Mouse (Mus musculus) Muller cell, postnatal 12 days (primary cell): ENCODE data around the gene Ddx6.
A peak's percentile ranks its signal among the peaks of the same experiment; 100 is the strongest.
"Not testable (repeated sequence)": the region's sequence is repeated elsewhere in the genome, so short reads cannot be mapped to it uniquely, and the experiment has no call there.

Experiments
- DNase-seq: peaks from one replicate; pipeline ENCODE4 v3.0.0-alpha.2; 2015; ENCODE audit errors: inconsistent ontology term

The Ddx6 gene

DNA sequence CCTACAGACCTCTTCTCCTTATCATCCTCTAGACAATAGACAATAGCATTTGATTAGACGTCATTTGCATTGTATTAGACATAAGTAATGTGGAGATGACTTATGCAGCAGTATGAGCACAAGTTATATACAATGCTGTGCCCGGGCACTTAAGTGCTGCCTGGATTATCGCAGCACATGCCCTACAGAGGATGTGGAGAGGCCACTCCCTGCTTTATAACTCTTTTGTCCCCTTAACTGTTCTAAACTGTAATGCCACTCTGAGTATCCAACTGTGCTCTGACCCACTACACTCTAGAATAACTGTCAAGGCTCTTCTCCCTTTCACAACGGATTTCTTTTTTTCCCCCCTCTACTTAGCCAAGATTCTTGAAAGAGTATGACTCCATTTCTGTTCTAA lies 10.8 kb upstream of the Ddx6 start:
- DNase-seq: no peak

DNA sequence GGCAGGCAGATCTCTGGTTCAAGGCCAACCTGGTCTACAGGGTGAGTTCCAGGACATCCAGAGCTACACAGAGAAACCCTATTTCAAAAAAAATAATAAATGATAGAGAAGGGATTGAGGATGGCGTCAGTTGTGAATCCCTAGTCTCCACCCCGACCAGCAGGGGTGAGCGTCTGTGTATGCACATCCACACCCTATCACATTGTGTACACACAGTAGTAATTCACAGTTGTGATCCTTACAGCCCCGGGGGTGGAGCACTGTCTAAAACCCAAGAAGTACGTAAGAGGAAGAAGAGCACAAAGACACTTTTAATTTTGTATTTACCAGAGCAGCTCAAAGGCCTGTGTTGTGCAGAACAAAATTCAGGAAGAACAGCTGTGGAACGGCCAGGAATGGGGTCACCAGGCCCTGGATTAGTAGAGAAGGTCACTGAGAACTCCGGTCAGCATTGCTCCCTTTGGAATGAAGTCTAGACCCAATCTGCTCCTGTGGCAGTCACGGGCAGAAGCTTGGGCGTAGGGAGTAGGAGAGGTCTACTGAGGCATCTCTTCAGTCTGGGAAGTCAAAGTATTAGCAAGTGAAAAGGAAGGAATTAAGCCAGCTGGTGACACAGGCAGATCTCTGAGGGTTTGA lies 9.7 kb upstream of the Ddx6 start:
- DNase-seq: no peak

- no peak for DNase-seq
Measured at GRCm38 (mm10) chr9:44595537-44595930, 9.2 kb upstream of the Ddx6 start.

GRCm38 (mm10) chr9:44597742-44598141 lies 7.0 kb upstream of the Ddx6 start:
- DNase-seq: no peak

DNA sequence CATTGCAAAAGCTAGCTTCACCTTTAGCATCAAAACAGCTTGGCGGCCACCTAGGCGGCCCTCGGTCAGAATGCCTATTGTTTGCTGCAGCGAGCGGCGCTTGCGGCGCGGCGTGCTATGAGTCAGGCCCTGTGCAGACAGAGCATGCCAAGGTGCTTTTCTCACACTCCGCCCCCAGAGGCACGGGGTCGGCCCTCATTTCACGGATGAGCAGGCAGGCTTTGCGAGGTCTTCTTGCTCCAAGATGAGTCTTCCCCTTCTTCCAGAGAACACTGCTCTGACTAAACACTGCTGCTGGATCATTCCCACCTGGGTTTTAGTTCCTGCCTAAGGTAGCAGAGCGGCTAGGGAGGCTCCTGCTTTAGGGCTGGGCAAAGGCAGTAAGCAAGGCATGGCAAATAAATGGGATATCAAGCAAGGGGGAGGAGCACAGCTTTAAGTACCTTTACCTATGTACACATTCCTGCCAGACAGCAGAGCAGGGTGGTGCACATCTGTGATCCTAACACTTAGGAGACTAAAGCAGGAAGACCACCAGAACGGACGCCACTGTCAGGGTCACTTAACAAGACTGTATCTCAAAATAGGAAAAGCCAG lies 5.7 kb upstream of the Ddx6 start:
- peak; percentile 92 for DNase-seq

GRCm38 (mm10) chr9:44599616-44600015 lies 5.1 kb upstream of the Ddx6 start:
- no peak for DNase-seq

- DNase-seq: no peak
Measured at GRCm38 (mm10) chr9:44600801-44601200, 3.9 kb upstream of the Ddx6 start.

- no peak for DNase-seq
Measured at GRCm38 (mm10) chr9:44602766-44603165, 1.9 kb upstream of the Ddx6 start.

DNA sequence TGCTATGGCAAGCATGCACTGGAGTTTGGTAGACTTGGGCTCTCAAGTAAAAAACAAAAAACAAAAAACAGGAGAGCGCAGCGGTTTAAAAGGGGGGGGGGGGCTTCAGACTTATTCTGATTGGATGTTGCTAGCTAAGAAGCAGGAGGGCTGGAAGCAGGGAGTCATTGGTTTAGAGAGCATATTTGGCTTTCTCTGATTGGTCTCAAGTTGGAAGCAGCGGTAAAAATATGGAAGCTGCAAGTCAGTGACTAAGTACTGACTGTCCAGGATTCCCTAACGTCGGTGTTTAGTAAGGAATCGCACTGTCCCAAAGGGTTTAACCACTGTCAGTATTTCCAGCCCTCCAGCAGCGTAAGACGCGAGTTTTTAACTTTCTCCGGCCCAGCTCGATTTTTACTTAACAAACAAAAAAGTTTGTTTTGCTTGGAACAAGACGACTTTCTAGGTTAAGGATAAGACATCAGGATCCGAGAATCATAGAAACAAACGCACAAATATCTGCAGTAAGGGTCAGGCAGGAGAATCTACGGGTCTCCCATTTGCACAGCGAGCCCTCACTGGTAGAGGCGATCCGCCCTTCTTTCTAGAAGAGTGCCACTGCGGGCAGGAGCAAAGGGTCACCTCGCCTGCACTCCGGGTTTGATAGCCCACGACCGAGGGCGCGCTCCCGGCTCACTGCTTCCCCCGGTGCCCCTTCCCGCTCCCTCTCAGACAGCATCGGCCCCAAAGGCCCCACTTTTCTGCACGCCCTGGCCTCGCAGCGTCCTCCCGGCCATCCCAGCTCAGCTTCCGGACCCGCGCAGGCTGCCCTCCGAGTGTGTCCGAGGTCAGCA lies 1.0 kb upstream of the Ddx6 start:
- peak; percentile 89 for DNase-seq

- DNase-seq: peak; percentile 91
Measured at GRCm38 (mm10) chr9:44604290-44604778, 358 bp upstream of the Ddx6 start.

DNA sequence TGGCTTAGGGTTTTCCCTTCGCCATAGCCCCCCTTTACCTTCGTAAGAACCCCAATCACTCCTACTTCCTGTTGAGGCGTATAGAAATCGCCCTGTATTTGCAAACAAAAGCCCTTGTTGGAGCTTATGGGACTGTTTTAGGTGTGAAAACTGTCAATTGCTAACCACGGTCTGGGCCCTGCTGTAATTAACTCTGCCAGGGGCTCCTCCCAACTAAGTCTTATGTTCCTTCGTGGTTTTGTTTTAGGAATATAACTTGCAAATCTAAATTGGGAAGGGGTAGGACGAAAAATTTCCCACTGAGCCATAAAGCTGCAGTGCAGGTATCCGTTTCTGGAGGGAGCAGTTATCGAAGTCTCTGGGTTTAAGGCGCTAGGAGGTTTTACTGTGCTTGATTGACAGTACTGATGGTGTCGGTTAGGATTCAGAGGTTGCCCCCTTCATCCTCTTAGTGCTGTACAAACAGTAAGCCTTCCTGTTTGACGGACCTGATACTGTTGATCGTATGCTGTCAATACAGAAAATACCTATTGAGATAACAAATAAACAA lies 999 bp downstream of the Ddx6 start:
- no peak for DNase-seq

GRCm38 (mm10) chr9:44606646-44607045 lies 2.0 kb downstream of the Ddx6 start:
- DNase-seq: no peak

GRCm38 (mm10) chr9:44607306-44607705 lies 2.6 kb downstream of the Ddx6 start:
- no peak for DNase-seq

GRCm38 (mm10) chr9:44610371-44610770 lies 5.7 kb downstream of the Ddx6 start:
- DNase-seq: no peak

- DNase-seq: not testable (repeated sequence)
Measured at GRCm38 (mm10) chr9:44613081-44613480, 8.4 kb downstream of the Ddx6 start.

- DNase-seq: no peak
Measured at GRCm38 (mm10) chr9:44621114-44621513, 16.4 kb downstream of the Ddx6 start.

GRCm38 (mm10) chr9:44624390-44624789 lies 19.7 kb downstream of the Ddx6 start:
- no peak for DNase-seq

DNA sequence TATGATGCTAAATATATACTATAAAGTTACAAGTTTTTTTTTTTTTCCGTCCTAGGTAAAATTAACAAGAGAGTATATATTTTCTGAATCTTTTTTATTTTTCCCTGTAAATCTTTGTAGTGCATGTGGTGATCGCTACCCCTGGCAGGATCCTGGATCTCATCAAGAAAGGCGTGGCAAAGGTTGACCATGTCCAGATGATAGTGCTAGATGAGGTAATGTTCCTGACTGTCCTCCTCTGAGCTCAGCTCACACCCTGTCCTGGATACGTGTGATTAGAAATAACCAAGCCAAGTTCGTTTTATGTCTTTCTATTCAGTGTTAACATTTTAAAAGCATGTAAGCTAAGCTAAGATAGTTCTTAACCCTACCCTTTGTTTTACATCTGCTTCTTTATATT lies 21.6 kb downstream of the Ddx6 start:
- no peak for DNase-seq

DNA sequence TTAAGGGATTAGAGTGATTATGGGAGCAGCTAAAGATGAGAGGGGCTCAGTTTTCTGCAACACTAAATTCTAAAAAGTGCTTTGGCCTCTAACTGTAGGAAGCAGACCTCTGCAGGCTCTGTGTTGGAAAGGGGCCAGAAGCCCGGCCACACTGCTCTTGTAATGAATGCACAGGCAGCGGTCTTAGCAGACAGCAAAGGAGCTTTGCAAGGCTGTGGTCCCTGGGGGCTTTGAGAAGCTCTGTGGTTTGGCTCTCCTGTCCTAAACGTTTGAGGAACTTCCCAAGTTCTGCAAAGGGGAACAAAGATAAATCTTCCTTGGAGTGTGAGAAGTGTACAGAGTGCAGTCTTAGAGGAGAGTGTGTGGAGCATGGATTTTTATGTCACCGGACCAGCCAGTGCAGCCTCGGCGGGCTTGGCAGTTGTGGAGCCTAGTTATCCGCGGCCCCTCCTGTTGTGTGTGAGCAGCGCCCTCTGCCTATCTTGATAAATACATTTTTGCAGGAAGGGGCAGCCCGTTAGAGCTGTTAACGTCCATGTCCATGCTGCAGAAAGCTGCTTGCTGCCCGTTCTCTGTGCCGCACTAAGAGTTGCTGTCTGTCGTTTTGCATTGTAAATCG lies 33.0 kb downstream of the Ddx6 start:
- DNase-seq: peak; percentile 50

- DNase-seq: not testable (repeated sequence)
Measured at GRCm38 (mm10) chr9:44638726-44639125, 34.0 kb downstream of the Ddx6 start.

DNA sequence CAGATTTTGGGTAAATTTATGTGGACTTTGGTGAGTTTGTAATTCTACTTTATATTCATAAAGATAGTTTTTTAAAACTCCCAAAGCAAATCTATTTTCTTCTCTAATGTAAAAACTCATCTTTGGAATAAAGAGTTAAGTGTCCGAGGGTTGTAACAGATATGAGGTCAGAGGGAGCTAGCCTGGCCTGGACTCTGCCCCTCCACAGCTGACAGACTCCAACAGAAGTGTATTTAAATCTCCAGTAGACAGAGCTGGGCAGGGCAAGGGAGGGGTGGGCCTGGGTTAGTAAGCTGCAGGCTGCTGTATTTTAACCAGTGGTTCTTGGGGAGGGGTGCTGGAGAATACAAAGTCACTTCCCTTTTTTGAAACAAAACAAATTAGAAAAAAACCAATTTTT lies 35.3 kb downstream of the Ddx6 start:
- DNase-seq: not testable (repeated sequence)
